Mouse (Mus musculus) forebrain, embryonic 12.5 days (tissue): ENCODE results near the gene D930020B18Rik. TPM values are rescaled to one million over a fixed set of nuclear protein-coding genes. Genes with fewer than 3 reads are reported as not detected.

Source experiments
- ATAC-seq: fragments of 200-750 bp; cut with Nextera tagmentation; 2 replicates; pipeline ENCODE4 v1.8.0; 2017; ENCODE audit warnings: moderate TSS enrichment; ENCODE audit not compliant: low FRiP score
- H3K27ac ChIP-seq: fragments of 300-500 bp; sonication (generic); 2 replicates; pipeline ENCODE4 v1.5.1; 2016; ENCODE audit warnings: mild to moderate bottlenecking
- H3K27me3 ChIP-seq: fragments of 300-500 bp; sonication (generic); 2 replicates; pipeline ENCODE4 v1.6.1; 2016; ENCODE audit warnings: mild to moderate bottlenecking
- H3K36me3 ChIP-seq: fragments of 300-500 bp; sonication (generic); replicated peaks from 2 replicates; pipeline ENCODE4 v1.6.1; 2016; ENCODE audit warnings: mild to moderate bottlenecking
- H3K4me1 ChIP-seq: fragments of 300-500 bp; sonication (generic); 2 replicates; pipeline ENCODE4 v1.6.1; 2016
- H3K4me2 ChIP-seq: fragments of 300-500 bp; sonication (generic); 2 replicates; pipeline ENCODE4 v1.6.1; 2016; ENCODE audit warnings: mild to moderate bottlenecking, moderate library complexity
- H3K4me3 ChIP-seq: fragments of 300-500 bp; sonication (generic); replicated peaks from 2 replicates; pipeline ENCODE4 v1.5.1; 2016; ENCODE audit warnings: mild to moderate bottlenecking
- H3K9ac ChIP-seq: fragments of 300-500 bp; sonication (generic); 2 replicates; pipeline ENCODE4 v1.6.1; 2016; ENCODE audit warnings: mild to moderate bottlenecking
- H3K9me3 ChIP-seq: fragments of 300-500 bp; sonication (generic); 2 replicates; pipeline ENCODE4 v1.6.1; 2016
- WGBS: fragments of 180-500 bp; shearing (Covaris S2); methylation state at CpG from one replicate; pipeline ENCODE4 v1.1.7; 2016; 5-methylcytosine and 5-hydroxymethylcytosine counted together
- polyA plus RNA-seq: library from polyadenylated mRNA; unstranded; fragments of >200 nt; fragmentation: Nextera tagmentation; extraction: Ambion mirVana; gene quantifications from 2 replicates; pipeline ENCODE4 v1.2.1, GENCODE M21; 2016

The D930020B18Rik gene
- polyA plus RNA-seq, 1 experiment from 2014 or later = 0.63 TPM

DNA sequence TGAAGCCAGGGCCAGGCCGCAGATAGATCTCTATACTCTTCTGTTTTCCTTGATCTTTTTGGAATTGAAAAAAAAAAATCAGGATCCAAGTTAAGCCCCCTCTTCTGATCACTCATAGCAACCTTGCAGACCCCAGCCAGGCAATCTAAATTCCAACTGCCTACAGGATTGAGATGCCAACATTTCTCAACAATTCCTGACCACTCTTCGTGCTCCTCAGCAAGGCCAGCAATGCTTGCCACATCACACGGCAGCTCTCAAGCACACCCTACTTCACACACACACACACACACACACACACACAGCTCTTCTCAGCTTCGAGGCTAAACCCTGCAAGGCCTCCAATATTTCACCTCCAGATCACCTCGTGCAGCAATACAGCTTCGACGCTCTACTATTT is 17.7 kb upstream of the D930020B18Rik start:
- no peaks in the 10 kb centered on the region for H3K27me3 ChIP-seq
- H3K4me1 ChIP-seq = peaks cover 12% of the 10 kb centered on the region
- 89% methylated on average over 7 of the region's 7 CpGs for whole genome bisulfite sequencing
- H3K9ac ChIP-seq = no peak overlapping the region
- H3K4me3 ChIP-seq = no peak overlapping the region
- H3K36me3 ChIP-seq = peaks cover 35% of the 10 kb centered on the region
- H3K27ac ChIP-seq = no peak overlapping the region
- no peak overlapping the region for H3K4me2 ChIP-seq
- H3K9me3 ChIP-seq = no peaks in the 10 kb centered on the region
- ATAC-seq = no peak

DNA sequence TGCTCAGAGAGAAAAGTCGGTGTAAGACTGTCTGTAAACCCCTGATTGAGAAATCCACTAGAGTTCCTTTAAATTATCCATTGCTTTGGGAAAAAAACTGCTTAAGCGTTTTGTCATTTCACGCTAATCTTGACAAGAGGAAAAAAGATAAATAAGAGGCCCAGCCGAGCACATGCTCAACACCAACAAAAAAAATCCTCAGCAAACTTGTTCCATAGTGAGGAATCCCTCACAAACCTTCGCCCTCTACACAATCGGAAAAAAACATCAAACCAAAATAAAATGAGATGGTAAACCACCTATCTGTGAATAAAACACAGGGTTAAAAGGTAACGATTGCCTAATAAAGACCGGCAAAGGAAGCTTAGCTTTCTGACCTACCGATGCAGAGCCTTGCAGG is 16.4 kb upstream of the D930020B18Rik start:
- H3K9me3 ChIP-seq = no peaks in the 10 kb centered on the region
- H3K9ac ChIP-seq = peak overlapping the region; percentile 88
- H3K27me3 ChIP-seq = no peaks in the 10 kb centered on the region
- peak overlapping the region; percentile 76 for H3K4me3 ChIP-seq
- WGBS = 22% methylated on average over 9 of the region's 9 CpGs
- ATAC-seq = no peak
- H3K4me1 ChIP-seq = peaks cover 12% of the 10 kb centered on the region
- peak overlapping the region; percentile 70 for H3K4me2 ChIP-seq
- peaks cover 24% of the 10 kb centered on the region for H3K36me3 ChIP-seq
- no peak overlapping the region for H3K27ac ChIP-seq

DNA sequence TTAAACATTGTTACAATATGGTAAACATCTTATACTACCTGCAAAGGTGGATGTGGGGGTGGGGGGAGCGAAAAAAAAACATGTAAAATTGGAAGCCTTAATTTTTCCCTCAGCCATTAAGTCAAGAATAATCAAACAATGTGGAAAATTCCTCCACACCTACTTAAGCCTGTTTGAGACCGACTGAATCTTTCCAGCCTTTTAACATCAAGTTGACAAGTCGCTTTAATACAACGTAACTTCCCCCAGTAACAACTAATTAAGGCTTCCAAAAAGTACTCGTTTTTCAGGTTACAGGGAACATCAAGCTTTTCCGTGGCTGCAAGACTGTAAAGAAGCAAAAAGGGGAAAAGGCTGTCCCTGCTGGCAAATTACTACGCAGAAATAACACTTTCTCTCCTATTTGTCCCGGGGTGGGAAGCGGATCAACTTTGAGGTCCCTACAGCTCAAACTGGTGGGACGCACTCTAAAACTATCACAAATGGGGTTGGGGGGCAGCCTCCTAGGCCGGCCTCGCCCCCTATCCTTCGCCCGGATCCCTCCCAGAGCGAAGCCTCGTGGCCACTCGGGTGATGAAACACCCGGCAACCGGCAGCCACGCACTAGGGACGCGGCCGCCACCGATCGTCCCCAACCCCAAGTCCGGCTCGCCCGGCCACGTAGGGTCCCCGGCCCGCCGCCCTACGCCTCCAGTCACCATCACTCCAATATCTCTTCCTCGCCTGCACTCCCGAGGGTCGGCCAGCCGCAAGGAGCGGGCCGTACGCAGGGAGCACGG is 15.8 kb upstream of the D930020B18Rik start:
- no peak for ATAC-seq
- Histone ChIP-seq H3K4me3 (peak overlapping the region; percentile 76), H3K4me2 (peak overlapping the region; percentile 70), H3K36me3 (peaks cover 19% of the 10 kb centered on the region), H3K9me3 (no peaks in the 10 kb centered on the region), H3K4me1 (peaks cover 12% of the 10 kb centered on the region), H3K27ac (peak overlapping the region; percentile 93), H3K27me3 (no peaks in the 10 kb centered on the region), H3K9ac (peak overlapping the region; percentile 88)
- under 1% methylated on average over 41 of the region's 41 CpGs for WGBS

DNA sequence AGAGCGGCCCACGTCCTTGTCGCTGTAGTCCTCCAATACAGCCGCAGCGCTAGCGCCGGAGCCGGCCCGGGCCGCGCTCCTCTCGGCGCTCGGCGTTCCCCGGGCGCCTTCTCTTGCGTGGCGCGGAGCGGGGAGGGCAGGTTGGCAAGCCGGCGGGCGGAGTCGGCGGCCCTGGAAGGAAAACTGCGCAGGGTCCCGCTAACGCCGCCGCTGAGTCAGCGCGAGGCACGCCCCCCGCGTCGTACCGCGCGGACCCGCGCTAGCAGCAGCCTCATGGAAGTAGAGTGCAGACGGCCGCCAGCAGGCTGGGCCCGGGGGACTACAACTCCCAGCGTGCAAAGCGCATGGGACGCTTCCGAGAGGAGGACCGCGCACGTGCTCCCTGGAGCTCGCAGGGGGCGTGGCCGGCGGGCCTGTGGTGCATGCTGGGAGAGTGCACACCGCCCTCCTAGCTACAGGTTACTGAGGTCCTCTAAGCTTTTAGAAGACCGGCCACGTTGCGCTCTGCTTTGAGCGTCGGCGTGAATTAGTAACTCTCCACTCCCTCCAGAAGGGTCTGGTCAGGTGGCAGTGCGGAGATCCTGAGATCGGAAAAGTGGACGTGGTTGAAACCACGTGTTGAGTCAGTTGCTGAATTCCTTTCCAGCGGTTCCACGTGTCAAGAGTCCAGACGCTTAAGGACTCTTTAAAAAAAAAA is 15.1 kb upstream of the D930020B18Rik start, which contains the start of gene Xpot:
Gene Xpot, minus strand, starts transcription at position 147 of the 697 bp plus-strand sequence.
- peak within 1 kb of the TSS; percentile 88 for H3K9ac ChIP-seq
- H3K4me2 ChIP-seq = peak within 1 kb of the TSS; percentile 70
- H3K4me3 ChIP-seq = peak within 1 kb of the TSS; percentile 76
- peaks cover 12% of the 10 kb centered on the region for H3K4me1 ChIP-seq
- no peaks in the 10 kb centered on the region for H3K9me3 ChIP-seq
- no peaks in the 10 kb centered on the region for H3K27me3 ChIP-seq
- peaks cover 13% of the 10 kb centered on the region for H3K36me3 ChIP-seq
- peak within 1 kb of the TSS; percentile 93 for H3K27ac ChIP-seq
- under 1% methylated on average over 70 of the region's 70 CpGs for WGBS
- peak; percentile 100 for ATAC-seq

DNA sequence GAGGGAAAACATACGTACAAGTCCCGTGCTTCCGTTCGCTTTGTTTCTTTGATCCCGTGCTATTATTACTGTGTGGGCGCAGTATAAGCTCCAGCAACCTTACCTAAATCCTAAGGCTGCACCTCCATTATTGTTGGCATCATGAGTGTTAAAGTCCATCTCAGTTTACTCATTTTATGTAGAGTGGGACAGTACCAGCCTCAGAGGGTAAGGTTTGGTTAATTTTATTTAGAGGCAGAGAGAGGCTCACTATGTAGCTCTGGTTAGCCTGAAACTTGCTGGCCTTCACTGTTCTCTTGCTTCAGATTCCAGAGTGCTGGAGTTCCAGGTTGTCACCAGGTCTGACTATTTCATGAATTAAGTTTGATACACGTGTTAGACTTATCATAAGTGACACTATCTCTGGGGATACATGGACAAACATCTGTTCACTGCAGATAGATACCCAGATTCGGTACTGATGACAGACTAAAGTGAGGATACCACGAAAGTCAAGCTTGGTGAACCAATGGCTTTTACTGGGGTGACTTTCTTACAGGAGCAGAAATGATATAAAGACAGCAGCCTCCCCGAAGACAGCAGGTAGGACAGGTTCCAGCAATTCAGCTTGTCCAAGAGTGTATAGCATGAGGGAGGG is 14.1 kb upstream of the D930020B18Rik start:
- no peak for ATAC-seq
- Histone ChIP-seq H3K27me3 (no peaks in the 10 kb centered on the region), H3K9ac (no peak overlapping the region), H3K9me3 (no peaks in the 10 kb centered on the region), H3K36me3 (peaks cover 3% of the 10 kb centered on the region; the same call in 1 of the 2 replicates), H3K27ac (no peak overlapping the region), H3K4me2 (peak overlapping the region; percentile 70; the same call in 1 of the 2 replicates), H3K4me3 (no peak overlapping the region), H3K4me1 (peaks cover 12% of the 10 kb centered on the region)
- WGBS = 87% methylated on average over 10 of the region's 10 CpGs

DNA sequence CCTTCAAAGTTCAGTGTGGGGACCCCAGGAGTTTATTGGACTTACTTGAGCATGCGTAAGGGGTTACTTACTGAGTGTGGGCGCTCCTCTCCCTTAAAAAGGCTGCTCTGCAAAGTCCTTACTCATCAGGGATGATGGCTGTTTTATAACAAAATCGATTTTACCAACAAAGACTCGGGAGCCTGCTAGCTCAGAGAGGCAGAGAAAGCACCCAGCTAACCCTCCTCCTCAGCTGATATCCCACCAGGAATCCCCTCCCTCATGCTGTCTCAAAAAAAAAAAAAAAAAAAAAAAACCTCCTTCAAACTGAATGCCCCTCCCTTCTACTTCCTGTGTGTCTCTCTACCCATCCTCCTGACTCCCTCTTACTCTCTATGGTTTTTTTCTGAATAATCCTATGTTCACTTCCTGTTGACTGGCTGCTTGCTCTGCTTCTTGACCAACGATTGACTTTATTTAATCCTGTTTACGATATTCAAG is 12.8 kb upstream of the D930020B18Rik start:
- Histone ChIP-seq H3K4me1 (peaks cover 12% of the 10 kb centered on the region), H3K27me3 (no peaks in the 10 kb centered on the region), H3K9ac (no peak overlapping the region), H3K4me3 (no peak overlapping the region), H3K4me2 (no peak overlapping the region), H3K27ac (no peak overlapping the region), H3K9me3 (no peaks in the 10 kb centered on the region), H3K36me3 (no peaks in the 10 kb centered on the region)
- 94% methylated on average over 6 of the region's 6 CpGs for WGBS
- ATAC-seq = no peak

DNA sequence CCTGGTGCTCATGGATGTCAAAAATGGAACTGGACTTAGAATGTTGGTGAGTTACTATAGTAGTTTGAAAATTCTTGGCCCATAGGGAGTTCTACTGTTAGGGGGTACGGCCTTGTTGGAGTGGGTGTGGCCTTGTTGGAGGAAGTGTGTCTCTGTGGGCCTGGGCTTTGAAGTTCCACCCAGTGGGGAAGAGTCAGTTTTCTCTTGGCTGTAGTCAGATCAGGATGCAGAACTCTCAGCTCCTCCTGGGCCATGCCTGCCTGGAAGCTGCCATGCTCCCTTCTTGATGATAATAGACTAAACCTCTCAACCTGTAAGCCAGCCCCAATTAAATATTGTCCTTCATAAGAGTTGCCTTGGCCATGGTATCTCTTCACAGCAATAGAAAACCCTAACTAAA is 7.2 kb upstream of the D930020B18Rik start:
- 77% methylated on average over 1 of the region's 1 CpGs for WGBS
- Histone ChIP-seq H3K4me1 (no peaks in the 10 kb centered on the region), H3K4me2 (no peak overlapping the region), H3K9ac (no peak overlapping the region), H3K4me3 (no peak overlapping the region), H3K27ac (no peak overlapping the region), H3K9me3 (no peaks in the 10 kb centered on the region), H3K36me3 (no peaks in the 10 kb centered on the region), H3K27me3 (0 out of 2 replicates have a peak, but pooled peaks cover 5% of the 10 kb centered on the region)
- ATAC-seq = no peak

DNA sequence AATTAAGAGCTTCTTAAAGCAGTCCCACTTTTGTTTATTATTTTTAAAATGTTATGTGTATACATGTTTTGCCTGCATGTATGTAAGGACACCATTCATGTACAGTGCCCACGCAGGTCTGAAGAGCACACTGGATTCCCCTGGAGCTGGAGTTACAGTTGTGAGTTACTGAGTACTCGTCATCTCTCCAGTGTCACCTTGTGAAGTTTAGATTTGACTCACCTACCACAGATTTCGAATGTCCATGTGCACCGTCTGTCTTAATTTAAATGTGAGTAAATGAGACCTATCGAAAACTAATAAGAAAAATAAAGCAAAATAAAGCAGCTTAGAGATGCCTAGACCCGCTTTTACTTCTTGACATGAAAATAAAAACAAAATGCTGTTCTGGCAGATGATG is 5.1 kb upstream of the D930020B18Rik start:
- WGBS = 93% methylated on average over 6 of the region's 6 CpGs
- no peak for ATAC-seq
- no peak overlapping the region for H3K4me3 ChIP-seq

DNA sequence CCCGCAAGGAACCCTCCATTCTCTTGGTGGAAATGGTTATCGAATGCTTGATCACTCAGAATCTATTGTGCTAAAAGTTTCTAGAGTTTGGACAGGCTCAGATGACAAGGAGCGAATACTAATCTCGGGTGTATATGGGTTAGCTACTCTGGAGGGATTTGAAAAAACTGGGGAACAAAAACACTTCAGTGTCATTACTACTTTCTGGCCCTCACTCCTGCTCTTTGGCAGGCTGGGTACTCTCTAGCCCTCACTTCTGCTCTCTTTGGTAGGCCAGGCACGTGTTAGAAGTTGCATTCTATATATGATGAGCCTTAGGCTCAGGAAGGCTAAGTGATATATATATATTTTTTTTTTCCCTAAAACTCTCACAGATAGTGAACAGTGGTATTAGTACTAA is 1.8 kb upstream of the D930020B18Rik start:
- 77% methylated on average over 5 of the region's 5 CpGs for WGBS
- H3K36me3 ChIP-seq = no peaks in the 10 kb centered on the region

More for the DNA sequence above, 5.1 kb upstream of the D930020B18Rik start:
- no peak overlapping the region for H3K9ac ChIP-seq
- H3K27ac ChIP-seq = no peak overlapping the region
- H3K4me1 ChIP-seq = peaks cover 6% of the 10 kb centered on the region; the same call in 1 of the 2 replicates
- peaks cover 16% of the 10 kb centered on the region for H3K27me3 ChIP-seq
- no peaks in the 10 kb centered on the region for H3K36me3 ChIP-seq
- H3K4me2 ChIP-seq = no peak overlapping the region
- no peaks in the 10 kb centered on the region for H3K9me3 ChIP-seq

DNA sequence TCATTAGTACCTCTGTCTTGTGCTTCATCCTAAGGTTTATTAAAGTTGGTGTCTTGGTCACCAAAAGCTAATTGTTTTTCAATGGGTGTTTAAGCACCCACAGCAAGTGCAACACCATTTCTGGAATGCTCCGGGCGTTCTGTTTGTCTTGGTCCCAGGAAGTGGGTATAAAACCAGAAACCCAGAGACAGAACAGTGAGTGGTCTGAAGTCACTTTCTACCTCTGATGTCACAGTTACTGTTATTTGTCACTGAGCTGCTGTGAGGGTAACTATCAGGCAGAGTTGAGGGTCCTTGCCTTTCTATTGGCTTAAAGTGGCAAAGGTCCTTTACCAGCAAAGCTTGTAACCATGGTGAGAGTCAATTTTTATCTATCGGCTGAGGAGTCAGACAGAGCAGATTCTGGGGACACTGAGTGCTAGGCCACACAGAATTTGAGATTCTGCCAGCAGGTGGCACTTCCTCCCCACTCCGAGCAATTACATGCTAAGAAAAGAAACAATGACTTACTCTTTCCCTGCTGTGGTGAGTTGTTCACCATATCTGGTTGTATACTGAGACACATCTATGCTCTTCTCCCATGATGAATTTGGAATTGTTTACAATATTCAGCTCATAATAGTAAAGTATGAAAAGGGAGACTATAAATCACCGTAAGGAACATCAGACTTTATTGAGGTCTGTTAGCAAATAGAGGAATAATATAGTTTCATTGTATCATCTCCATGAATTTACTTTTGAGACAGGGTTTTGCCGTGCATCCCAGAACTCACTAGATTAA is 1.0 kb upstream of the D930020B18Rik start:
- Histone ChIP-seq H3K36me3 (no peaks in the 10 kb centered on the region), H3K9ac (no peak overlapping the region), H3K9me3 (no peaks in the 10 kb centered on the region), H3K4me2 (peak overlapping the region; percentile 96; the same call in 1 of the 2 replicates), H3K4me1 (peaks cover 20% of the 10 kb centered on the region), H3K27ac (no peak overlapping the region), H3K4me3 (no peak overlapping the region), H3K27me3 (peaks cover 47% of the 10 kb centered on the region)
- peak; percentile 72 for ATAC-seq
- 50% methylated on average over 6 of the region's 6 CpGs for WGBS

More for the DNA sequence above, 1.8 kb upstream of the D930020B18Rik start:
- no peak overlapping the region for H3K4me3 ChIP-seq
- H3K4me1 ChIP-seq = peaks cover 20% of the 10 kb centered on the region
- H3K27ac ChIP-seq = no peak overlapping the region
- ATAC-seq = no peak
- no peaks in the 10 kb centered on the region for H3K9me3 ChIP-seq
- no peak overlapping the region for H3K9ac ChIP-seq
- H3K27me3 ChIP-seq = peaks cover 45% of the 10 kb centered on the region
- H3K4me2 ChIP-seq = no peak overlapping the region

DNA sequence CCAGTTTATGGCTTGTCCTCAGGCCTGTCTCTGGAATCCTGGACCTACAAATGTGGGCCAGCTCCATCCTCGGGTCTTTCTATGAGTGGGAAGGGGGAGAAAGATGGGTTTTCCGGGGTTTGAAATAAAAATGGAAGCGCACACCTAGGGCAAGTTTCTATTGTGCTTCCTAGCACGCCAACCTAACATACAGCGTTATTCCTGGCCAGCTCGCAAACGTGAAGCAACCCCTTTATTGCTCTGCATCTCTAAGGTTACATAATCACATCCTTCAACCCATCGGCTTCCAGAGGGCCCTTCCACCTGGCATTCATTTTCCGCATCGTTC is 480 bp upstream of the D930020B18Rik start:
- peak overlapping the region; percentile 56 for H3K4me3 ChIP-seq
- peaks cover 20% of the 10 kb centered on the region for H3K4me1 ChIP-seq
- WGBS = 15% methylated on average over 10 of the region's 10 CpGs
- ATAC-seq = no peak
- H3K4me2 ChIP-seq = peak overlapping the region; percentile 96
- H3K27ac ChIP-seq = no peak overlapping the region
- H3K9me3 ChIP-seq = no peaks in the 10 kb centered on the region
- H3K9ac ChIP-seq = 0 out of 2 replicates have a peak overlapping the region, but pooled peaks have one; percentile 53
- H3K36me3 ChIP-seq = no peaks in the 10 kb centered on the region
- H3K27me3 ChIP-seq = peaks cover 47% of the 10 kb centered on the region
